Mouse (Mus musculus): ENCODE results near the gene Gh. TPM values are rescaled to one million over a fixed set of nuclear protein-coding genes. Genes with fewer than 3 reads are reported as not detected.

Gh gene
- polyA plus RNA-seq, 1 experiment from 2014 or later = 0.61 TPM

- no peak for ATAC-seq
- Histone ChIP-seq H3K27me3 (replicated peaks; ENCODE audit: control insufficient read depth, insufficient read depth, low read length) (no peaks in the 10 kb centered on the region), H3K4me2 (ENCODE audit: low read length) (no peak overlapping the region), H3K27ac (ENCODE audit: low read depth, low read length) (no peak overlapping the region), H3K36me3 (ENCODE audit: control insufficient read depth, insufficient read depth, low read length) (no peaks in the 10 kb centered on the region), H3K4me1 (ENCODE audit: control insufficient read depth, insufficient read depth, low read depth, low read length) (no peaks in the 10 kb centered on the region), H3K9ac (ENCODE audit: low read depth, low read length) (no peak overlapping the region), H3K4me3 (ENCODE audit: low read length) (no peak overlapping the region), H3K9me3 (ENCODE audit: control insufficient read depth, low read length) (no peaks in the 10 kb centered on the region)
- WGBS = 30% methylated on average over 2 of the region's 2 CpGs
Observed at GRCm38 (mm10) chr11:106302634-106303033, 969 bp upstream of the Gh start.

GRCm38 (mm10) chr11:106291861-106292260, 9.8 kb downstream of the Gh start:
- Histone ChIP-seq H3K27me3 (replicated peaks; ENCODE audit: control insufficient read depth, insufficient read depth, low read length) (no peaks in the 10 kb centered on the region), H3K36me3 (ENCODE audit: control insufficient read depth, insufficient read depth, low read length) (no peaks in the 10 kb centered on the region), H3K4me1 (ENCODE audit: control insufficient read depth, insufficient read depth, low read depth, low read length) (no peaks in the 10 kb centered on the region), H3K9ac (ENCODE audit: low read depth, low read length) (no peak overlapping the region), H3K4me3 (ENCODE audit: low read length) (no peak overlapping the region), H3K27ac (ENCODE audit: low read depth, low read length) (no peak overlapping the region), H3K9me3 (ENCODE audit: control insufficient read depth, low read length) (no peaks in the 10 kb centered on the region), H3K4me2 (ENCODE audit: low read length) (no peak overlapping the region)
- no peak for ATAC-seq
- WGBS = 86% methylated on average over 2 of the region's 2 CpGs

GRCm38 (mm10) chr11:106290376-106290775, 11.3 kb downstream of the Gh start:
- Histone ChIP-seq H3K4me1 (ENCODE audit: control insufficient read depth, insufficient read depth, low read depth, low read length) (no peaks in the 10 kb centered on the region), H3K9ac (ENCODE audit: low read depth, low read length) (no peak overlapping the region), H3K4me2 (ENCODE audit: low read length) (no peak overlapping the region), H3K36me3 (ENCODE audit: control insufficient read depth, insufficient read depth, low read length) (no peaks in the 10 kb centered on the region), H3K27me3 (replicated peaks; ENCODE audit: control insufficient read depth, insufficient read depth, low read length) (no peaks in the 10 kb centered on the region), H3K4me3 (ENCODE audit: low read length) (no peak overlapping the region), H3K9me3 (ENCODE audit: control insufficient read depth, low read length) (no peaks in the 10 kb centered on the region), H3K27ac (ENCODE audit: low read depth, low read length) (no peak overlapping the region)
- no peak for ATAC-seq
- 90% methylated on average over 5 of the region's 5 CpGs for WGBS

GRCm38 (mm10) chr11:106289369-106289768, 12.3 kb downstream of the Gh start:
- WGBS = 50% methylated on average over 8 of the region's 8 CpGs
- no peak overlapping the region for H3K9ac ChIP-seq (ENCODE audit: low read depth, low read length)
- no peaks in the 10 kb centered on the region for H3K27me3 ChIP-seq (replicated peaks; ENCODE audit: control insufficient read depth, insufficient read depth, low read length)
- H3K4me3 ChIP-seq (ENCODE audit: low read length) = no peak overlapping the region
- no peak overlapping the region for H3K27ac ChIP-seq (ENCODE audit: low read depth, low read length)
- no peaks in the 10 kb centered on the region for H3K9me3 ChIP-seq (ENCODE audit: control insufficient read depth, low read length)
- no peaks in the 10 kb centered on the region for H3K36me3 ChIP-seq (ENCODE audit: control insufficient read depth, insufficient read depth, low read length)
- no peak overlapping the region for H3K4me2 ChIP-seq (ENCODE audit: low read length)
- no peaks in the 10 kb centered on the region for H3K4me1 ChIP-seq (ENCODE audit: control insufficient read depth, insufficient read depth, low read depth, low read length)
- no peak for ATAC-seq

- H3K4me3 ChIP-seq (ENCODE audit: low read length) = no peak overlapping the region
- no peak overlapping the region for H3K4me2 ChIP-seq (ENCODE audit: low read length)
- no peaks in the 10 kb centered on the region for H3K36me3 ChIP-seq (ENCODE audit: control insufficient read depth, insufficient read depth, low read length)
- H3K27me3 ChIP-seq (replicated peaks; ENCODE audit: control insufficient read depth, insufficient read depth, low read length) = no peaks in the 10 kb centered on the region
- WGBS = 56% methylated on average over 11 of the region's 11 CpGs
- no peaks in the 10 kb centered on the region for H3K9me3 ChIP-seq (ENCODE audit: control insufficient read depth, low read length)
- no peaks in the 10 kb centered on the region for H3K4me1 ChIP-seq (ENCODE audit: control insufficient read depth, insufficient read depth, low read depth, low read length)
- ATAC-seq = no peak
- H3K9ac ChIP-seq (ENCODE audit: low read depth, low read length) = no peak overlapping the region
- no peak overlapping the region for H3K27ac ChIP-seq (ENCODE audit: low read depth, low read length)
Observed at GRCm38 (mm10) chr11:106286987-106287386, 14.7 kb downstream of the Gh start.

GRCm38 (mm10) chr11:106286206-106286605, 15.5 kb downstream of the Gh start:
- Histone ChIP-seq H3K9ac (ENCODE audit: low read depth, low read length) (no peak overlapping the region), H3K27me3 (replicated peaks; ENCODE audit: control insufficient read depth, insufficient read depth, low read length) (no peaks in the 10 kb centered on the region), H3K4me1 (ENCODE audit: control insufficient read depth, insufficient read depth, low read depth, low read length) (no peaks in the 10 kb centered on the region), H3K4me2 (ENCODE audit: low read length) (no peak overlapping the region), H3K9me3 (ENCODE audit: control insufficient read depth, low read length) (no peaks in the 10 kb centered on the region), H3K27ac (ENCODE audit: low read depth, low read length) (no peak overlapping the region), H3K36me3 (ENCODE audit: control insufficient read depth, insufficient read depth, low read length) (no peaks in the 10 kb centered on the region), H3K4me3 (ENCODE audit: low read length) (no peak overlapping the region)
- WGBS = 78% methylated on average over 7 of the region's 7 CpGs
- no peak for ATAC-seq

- no peak for ATAC-seq
- Histone ChIP-seq H3K9ac (ENCODE audit: low read depth, low read length) (no peak overlapping the region), H3K4me2 (ENCODE audit: low read length) (no peak overlapping the region), H3K27ac (ENCODE audit: low read depth, low read length) (no peak overlapping the region), H3K36me3 (ENCODE audit: control insufficient read depth, insufficient read depth, low read length) (no peaks in the 10 kb centered on the region), H3K4me1 (ENCODE audit: control insufficient read depth, insufficient read depth, low read depth, low read length) (no peaks in the 10 kb centered on the region), H3K27me3 (replicated peaks; ENCODE audit: control insufficient read depth, insufficient read depth, low read length) (no peaks in the 10 kb centered on the region), H3K4me3 (ENCODE audit: low read length) (no peak overlapping the region), H3K9me3 (ENCODE audit: control insufficient read depth, low read length) (no peaks in the 10 kb centered on the region)
- WGBS = 61% methylated on average over 8 of the region's 8 CpGs
Observed at GRCm38 (mm10) chr11:106284126-106284525, 17.5 kb downstream of the Gh start.

- no peak for ATAC-seq
- 84% methylated on average over 4 of the region's 4 CpGs for WGBS
- H3K9me3 ChIP-seq (ENCODE audit: control insufficient read depth, low read length) = no peaks in the 10 kb centered on the region
Observed at GRCm38 (mm10) chr11:106283371-106283770, 18.3 kb downstream of the Gh start.

GRCm38 (mm10) chr11:106282452-106282851, 19.2 kb downstream of the Gh start:
- H3K4me1 ChIP-seq (ENCODE audit: control insufficient read depth, insufficient read depth, low read depth, low read length) = no peaks in the 10 kb centered on the region
- H3K36me3 ChIP-seq (ENCODE audit: control insufficient read depth, insufficient read depth, low read length) = no peaks in the 10 kb centered on the region
- no peak overlapping the region for H3K27ac ChIP-seq (ENCODE audit: low read depth, low read length)
- H3K4me3 ChIP-seq (ENCODE audit: low read length) = no peak overlapping the region
- no peak overlapping the region for H3K4me2 ChIP-seq (ENCODE audit: low read length)
- H3K9ac ChIP-seq (ENCODE audit: low read depth, low read length) = no peak overlapping the region
- H3K27me3 ChIP-seq (replicated peaks; ENCODE audit: control insufficient read depth, insufficient read depth, low read length) = no peaks in the 10 kb centered on the region
- 88% methylated on average over 6 of the region's 6 CpGs for WGBS
- ATAC-seq = no peak
- H3K9me3 ChIP-seq (ENCODE audit: control insufficient read depth, low read length) = no peaks in the 10 kb centered on the region

More at GRCm38 (mm10) chr11:106283371-106283770, 18.3 kb downstream of the Gh start:
- H3K4me1 ChIP-seq (ENCODE audit: control insufficient read depth, insufficient read depth, low read depth, low read length) = no peaks in the 10 kb centered on the region
- H3K4me2 ChIP-seq (ENCODE audit: low read length) = no peak overlapping the region
- no peaks in the 10 kb centered on the region for H3K27me3 ChIP-seq (replicated peaks; ENCODE audit: control insufficient read depth, insufficient read depth, low read length)
- H3K36me3 ChIP-seq (ENCODE audit: control insufficient read depth, insufficient read depth, low read length) = no peaks in the 10 kb centered on the region
- no peak overlapping the region for H3K27ac ChIP-seq (ENCODE audit: low read depth, low read length)
- no peak overlapping the region for H3K4me3 ChIP-seq (ENCODE audit: low read length)
- no peak overlapping the region for H3K9ac ChIP-seq (ENCODE audit: low read depth, low read length)

GRCm38 (mm10) chr11:106276454-106276853, 25.2 kb downstream of the Gh start, which contains the start of gene Tcam1:
Tcam1 (plus strand) TSS chr11:106276672.
- Histone ChIP-seq H3K4me3 (ENCODE audit: low read length) (peak within 1 kb of the TSS; percentile 25), H3K4me2 (ENCODE audit: low read length) (peak within 1 kb of the TSS; percentile 68), H3K27ac (ENCODE audit: low read depth, low read length) (no peak within 1 kb of the TSS), H3K9me3 (ENCODE audit: control insufficient read depth, low read length) (no peaks in the 10 kb centered on the region), H3K27me3 (replicated peaks; ENCODE audit: control insufficient read depth, insufficient read depth, low read length) (no peaks in the 10 kb centered on the region), H3K9ac (ENCODE audit: low read depth, low read length) (peak within 1 kb of the TSS; percentile 25; the same call in 1 of the 2 replicates), H3K36me3 (ENCODE audit: control insufficient read depth, insufficient read depth, low read length) (no peaks in the 10 kb centered on the region), H3K4me1 (ENCODE audit: control insufficient read depth, insufficient read depth, low read depth, low read length) (peaks cover 8% of the 10 kb centered on the region)
- ATAC-seq = peak; percentile 69
- whole genome bisulfite sequencing = 7% methylated on average over 25 of the region's 25 CpGs
